Mouse (Mus musculus) urinary bladder, postnatal 14 days (tissue): ENCODE data around the gene 2700049A03Rik.

Experiments used
- DNase-seq: peaks from one replicate; pipeline ENCODE4 v3.0.0; 2021; ENCODE audit warnings: low spot score

2700049A03Rik gene

GRCm38 (mm10) chr12:71269367-71269766, 132.7 kb downstream of the 2700049A03Rik start:
- no peak for DNase-seq

- no peak for DNase-seq
These were observed 134.5 kb downstream of the 2700049A03Rik start for GRCm38 (mm10) chr12:71271131-71271530.

DNA sequence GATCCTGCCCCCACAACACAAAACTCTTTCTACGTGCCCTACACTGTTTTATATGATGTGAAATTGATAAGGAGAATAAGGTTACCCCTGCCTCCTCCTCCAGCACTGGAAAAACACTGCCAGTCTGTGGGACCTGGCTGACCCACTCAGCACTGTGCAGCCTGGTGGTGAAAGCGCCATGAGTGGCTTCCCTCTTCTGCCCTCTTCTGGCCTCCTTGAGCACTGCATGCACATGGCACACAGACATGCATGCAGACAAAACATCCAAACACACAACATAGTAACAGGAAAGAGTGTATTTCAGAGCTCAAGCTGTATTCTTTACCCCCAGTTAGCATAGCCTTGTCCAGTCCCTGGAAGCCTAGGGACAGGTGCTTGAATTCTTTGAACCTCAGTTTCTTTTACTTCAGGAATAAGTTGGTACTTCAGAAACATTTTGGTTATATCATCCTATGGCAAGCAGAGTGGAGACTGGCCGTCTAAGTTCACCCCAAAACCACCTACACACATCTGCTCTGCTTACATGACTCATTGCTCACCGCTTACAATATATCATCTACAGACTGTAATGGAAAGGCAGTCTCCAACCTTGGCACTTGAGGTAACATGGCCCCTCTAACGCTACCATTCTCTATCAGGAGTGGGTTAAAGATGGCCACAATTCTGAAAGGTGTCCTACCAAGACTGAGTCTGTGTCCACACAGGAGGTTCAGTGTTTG, 138.0 kb downstream of the 2700049A03Rik start:
- DNase-seq = no peak

DNA sequence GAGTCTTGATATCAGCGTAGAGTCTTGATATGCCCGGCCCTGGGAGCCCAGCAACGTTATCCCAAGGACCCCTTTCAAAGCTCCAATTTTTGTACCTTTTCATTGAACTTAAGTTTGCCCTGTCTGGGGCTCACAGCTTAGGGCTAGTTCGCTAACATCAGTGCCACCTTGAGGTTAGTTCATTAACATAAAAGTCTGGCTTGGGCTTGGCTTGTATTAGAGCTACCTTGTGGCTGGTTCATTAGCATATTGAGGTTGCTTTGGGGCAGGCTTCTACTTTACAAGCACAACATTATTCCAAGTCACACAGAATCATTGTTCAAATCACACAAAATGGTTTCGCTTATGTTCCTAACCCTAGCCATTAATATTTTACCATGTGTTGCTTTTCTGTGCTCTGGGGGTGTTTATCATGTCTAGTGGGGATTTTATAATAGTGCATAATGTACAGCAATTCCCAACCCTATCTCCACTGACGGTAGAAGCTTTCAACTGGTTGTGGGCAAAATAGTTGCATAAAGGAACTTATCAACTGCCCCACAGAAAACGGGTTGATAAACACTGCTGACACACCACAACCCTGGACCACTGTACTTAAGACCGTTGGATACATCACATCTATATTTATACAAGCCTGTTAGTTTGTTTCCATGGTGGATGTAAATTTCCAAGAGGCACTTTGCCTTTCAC, 139.4 kb downstream of the 2700049A03Rik start:
- no peak for DNase-seq

- no peak for DNase-seq
These were observed 143.0 kb downstream of the 2700049A03Rik start for GRCm38 (mm10) chr12:71279521-71280262.

DNA sequence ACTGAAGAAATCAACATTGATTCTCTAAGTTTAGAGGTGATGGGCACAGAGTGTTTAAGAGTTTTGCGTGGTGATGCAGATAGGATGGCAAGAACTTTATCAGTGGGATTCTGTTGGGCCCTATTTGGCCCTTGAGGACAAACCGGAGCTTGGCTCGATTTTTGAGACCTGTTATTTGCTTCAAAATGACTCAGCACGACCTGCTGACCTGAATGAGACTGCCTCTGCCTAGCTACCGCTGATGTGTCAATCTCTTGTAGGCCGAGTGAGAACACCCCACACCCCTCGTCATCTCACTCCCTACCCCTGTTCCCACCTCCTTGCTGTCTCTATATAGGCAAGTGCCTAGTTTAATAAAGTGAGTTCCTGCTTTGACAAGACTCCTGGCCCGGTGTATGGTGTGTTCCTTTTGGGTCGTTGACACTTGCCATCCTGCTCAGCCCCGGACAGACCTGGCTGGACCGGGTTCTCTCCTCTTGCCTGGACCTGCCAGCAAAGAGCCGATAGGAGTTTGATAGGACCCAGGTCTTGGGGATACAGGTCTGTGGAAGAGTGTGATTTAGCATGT, 144.6 kb downstream of the 2700049A03Rik start:
- DNase-seq = no peak

DNA sequence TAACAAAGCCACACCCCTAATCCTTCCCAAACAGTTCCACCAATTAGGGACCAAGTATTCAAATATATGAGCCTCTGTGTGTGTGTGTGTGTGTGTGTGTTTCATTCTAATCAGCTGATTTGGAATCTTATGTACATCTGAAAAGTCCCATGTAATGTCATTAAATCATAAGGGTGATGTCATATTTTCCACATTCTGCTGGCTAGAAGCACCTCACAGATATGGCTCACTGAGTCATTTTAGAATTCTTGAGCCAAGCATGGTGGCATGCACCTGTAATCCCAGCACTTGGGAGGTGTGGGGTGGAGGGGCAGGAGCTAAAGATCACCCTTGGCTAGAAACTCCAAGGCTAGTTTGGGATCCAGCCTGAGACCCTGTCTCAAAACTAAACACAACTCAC, 148.8 kb downstream of the 2700049A03Rik start:
- no peak for DNase-seq

GRCm38 (mm10) chr12:71290460-71290859, 153.8 kb downstream of the 2700049A03Rik start:
- DNase-seq = no peak
